Mouse (Mus musculus) MEL (cell line): ENCODE measurements at regions not wholly inside any gene's neighbourhood (a gene's known extent, or its start where the extent isn't known, plus 50 kb on each side); places are given as distances from the start of the nearest gene placed in this dataset.

Experiments used
- CTCF ChIP-seq, 3 experiments: IDR thresholded peaks in 2 of 3; conservative IDR thresholded peaks in 1 of 3; 2 replicates each; pipeline ENCODE4 v1.5.1; 2011 to 2012; ENCODE audit warnings: low read length in 3 of 3, low read depth in 2 of 3, mild to moderate bottlenecking in 2 of 3, improper control_type of control experiment in 1 of 3, inconsistent platforms in 1 of 3, mixed read lengths in 1 of 3, moderate library complexity in 1 of 3; ENCODE audit not compliant: control insufficient read depth in 1 of 3, insufficient read depth in 1 of 3, poor library complexity in 1 of 3, severe bottlenecking in 1 of 3
- POLR2A ChIP-seq, 2 experiments: IDR thresholded peaks; 2 replicates each; pipeline ENCODE4 v1.6.1; 2011 to 2012; ENCODE audit warnings: low read length in 2 of 2, mild to moderate bottlenecking in 2 of 2, control low read depth in 1 of 2, improper control_type of control experiment in 1 of 2, low read depth in 1 of 2, moderate library complexity in 1 of 2; ENCODE audit not compliant: control insufficient read depth in 1 of 2, insufficient read depth in 1 of 2, poor library complexity in 1 of 2

DNA sequence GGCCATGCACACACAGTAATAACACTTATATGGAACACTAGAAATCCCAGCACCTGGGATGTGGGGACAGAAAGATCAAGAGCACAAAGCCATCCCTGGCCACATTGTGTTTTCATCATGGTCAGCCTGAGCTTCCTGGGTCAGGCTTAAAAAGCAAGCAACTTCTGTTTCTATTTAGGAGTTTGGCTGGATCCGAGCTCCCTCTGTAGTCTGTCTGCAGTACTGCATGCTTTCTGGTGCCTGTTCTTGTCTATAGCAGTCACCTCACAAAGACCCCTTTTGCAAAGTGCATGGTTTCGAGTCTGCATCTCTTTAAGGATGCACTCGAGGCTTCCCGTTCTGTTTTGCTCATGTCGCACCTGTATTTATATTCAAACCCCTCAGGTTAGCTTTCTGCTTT, 73.4 kb upstream of the Gm14444 start:
- peak; percentile 32 to 60 (median 56); a peak in 5 of 6 replicates for TF ChIP-seq CTCF (IDR thresholded peaks at IDR 0.05 in 2 of 3, conservative IDR thresholded peaks at IDR 0.05 in 1 of 3; ENCODE audit: control insufficient read depth in 1 of 3, insufficient read depth in 1 of 3, low read depth in 2 of 3, low read length in 3 of 3, poor library complexity in 1 of 3, severe bottlenecking in 1 of 3)
- TF ChIP-seq POLR2A (IDR thresholded peaks at IDR 0.05; ENCODE audit: control insufficient read depth in 1 of 2, insufficient read depth in 1 of 2, low read depth in 1 of 2, low read length in 2 of 2, poor library complexity in 1 of 2): no peak
